Mouse (Mus musculus): Measurements from ENCODE around the gene Anapc16.

DNA sequence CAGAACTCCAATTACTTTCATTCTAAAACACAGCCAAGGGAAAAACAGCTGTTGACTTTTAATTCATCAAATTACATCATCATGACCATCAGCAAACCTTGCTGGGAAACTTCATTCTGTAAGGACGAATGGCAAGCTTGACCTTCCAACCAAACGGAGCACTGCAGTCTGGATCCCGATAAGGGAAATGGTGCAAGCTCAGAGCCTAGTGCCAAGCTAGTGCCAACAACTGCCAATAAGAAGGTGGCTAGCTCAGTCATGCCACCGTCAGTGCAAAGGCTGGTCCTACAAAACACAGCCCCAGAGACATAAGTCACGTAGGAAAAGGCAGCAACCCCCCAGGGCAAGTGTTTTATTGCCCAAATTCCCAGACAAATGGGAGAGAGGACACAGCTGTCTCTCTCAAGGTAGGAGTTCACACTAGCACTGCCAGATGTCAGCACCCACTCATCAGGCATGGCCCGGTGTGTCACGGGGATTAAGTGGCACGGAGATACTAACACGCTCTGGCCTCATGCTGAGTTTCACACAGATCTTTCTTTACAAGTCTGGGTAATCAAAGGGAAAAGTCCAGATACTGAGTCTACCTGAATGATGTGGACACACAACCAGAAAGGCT is 11.6 kb downstream of the Anapc16 start:
- TF ChIP-seq CTCF (IDR thresholded peaks at IDR 0.05) = no peak
- TF ChIP-seq EP300 (IDR thresholded peaks at IDR 0.05) = no peak
